Mouse (Mus musculus) right cerebral cortex, postnatal 14 days (tissue): ENCODE measurements at regions not wholly inside any gene's neighbourhood (a gene's known extent, or its start where the extent isn't known, plus 50 kb on each side); places are given as distances from the start of the nearest gene placed in this dataset.

Source experiments
- DNase-seq: peaks from one replicate; pipeline ENCODE4 v3.0.0; 2022

DNA sequence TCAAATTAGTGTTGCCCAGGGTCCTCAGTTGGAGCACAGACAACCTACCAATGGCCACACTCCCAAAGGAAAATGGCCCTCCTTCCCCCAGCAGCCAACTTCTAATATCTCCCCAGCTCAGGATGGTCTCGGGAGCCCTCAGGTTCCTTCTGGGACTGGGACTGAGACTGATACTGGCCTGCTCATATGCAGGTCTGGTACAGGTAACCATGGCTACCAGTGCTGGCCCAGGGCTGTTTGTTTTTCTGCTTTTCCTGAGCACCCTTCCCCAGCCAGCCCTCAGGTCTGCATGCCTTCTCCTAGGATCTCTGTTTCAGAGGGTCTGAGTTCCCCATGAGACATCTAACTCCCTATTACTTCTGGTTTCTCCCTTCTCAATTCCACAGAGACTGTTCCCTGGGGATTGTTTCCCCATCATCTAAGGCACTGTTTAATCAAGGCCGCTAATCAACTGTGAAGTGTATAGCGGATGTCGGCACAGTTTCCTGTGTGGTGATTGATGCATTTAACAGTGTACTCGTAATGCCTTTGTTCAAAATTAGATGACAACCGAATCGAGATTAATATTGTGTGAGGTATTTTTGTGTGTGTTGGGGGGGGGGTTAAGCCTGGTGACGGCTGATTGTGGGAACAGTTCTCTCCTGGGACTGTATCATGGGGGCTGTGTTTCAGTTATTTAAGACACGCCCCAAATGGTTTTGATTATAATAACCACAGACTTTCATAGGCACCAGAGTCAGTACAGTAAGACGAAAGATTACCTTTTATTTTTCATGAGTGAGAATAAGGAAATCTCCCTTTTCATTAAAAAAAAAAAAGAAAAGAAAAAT is 120.8 kb upstream of the Lmcd1 start:
- no peak for DNase-seq

DNA sequence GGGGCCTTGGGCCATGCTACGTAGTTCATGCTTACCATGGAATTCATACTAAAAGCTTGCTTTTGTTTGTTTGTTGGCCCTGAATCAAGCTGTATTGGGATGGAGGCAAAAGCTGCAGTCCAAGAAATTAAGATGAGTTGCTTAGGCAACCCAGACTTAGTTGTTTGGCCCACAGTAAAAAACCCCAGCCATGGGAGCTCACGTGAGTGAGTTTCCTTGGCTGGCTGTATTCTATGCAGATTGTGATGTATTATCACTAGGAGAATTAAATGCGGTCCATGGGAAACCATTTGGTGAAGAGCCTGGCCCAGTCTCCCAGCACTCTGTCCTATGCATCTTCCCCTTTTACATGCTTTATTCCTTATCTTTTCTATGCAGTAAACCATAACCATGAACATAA is 106.1 kb upstream of the Lmcd1 start:
- DNase-seq: no peak

DNA sequence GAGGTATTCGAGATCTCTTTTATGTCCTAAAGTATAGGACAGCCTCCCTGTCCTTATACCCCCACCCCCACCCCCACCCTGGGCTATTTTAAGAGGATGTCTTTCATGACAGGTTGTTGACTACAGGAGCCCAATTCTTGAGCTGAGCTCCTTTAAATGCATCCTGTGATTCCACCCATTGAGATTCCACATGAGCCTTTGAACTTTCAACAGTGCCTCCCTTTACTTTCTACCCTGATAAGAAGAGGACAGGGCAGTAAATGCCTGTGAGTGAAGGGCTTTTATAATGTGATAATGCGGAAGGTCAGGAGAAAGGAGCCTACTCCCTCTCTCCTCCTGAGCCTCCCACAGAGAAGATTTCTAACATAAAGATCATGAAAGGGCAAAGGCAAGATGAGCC is 97.2 kb upstream of the Lmcd1 start:
- DNase-seq: no peak

DNA sequence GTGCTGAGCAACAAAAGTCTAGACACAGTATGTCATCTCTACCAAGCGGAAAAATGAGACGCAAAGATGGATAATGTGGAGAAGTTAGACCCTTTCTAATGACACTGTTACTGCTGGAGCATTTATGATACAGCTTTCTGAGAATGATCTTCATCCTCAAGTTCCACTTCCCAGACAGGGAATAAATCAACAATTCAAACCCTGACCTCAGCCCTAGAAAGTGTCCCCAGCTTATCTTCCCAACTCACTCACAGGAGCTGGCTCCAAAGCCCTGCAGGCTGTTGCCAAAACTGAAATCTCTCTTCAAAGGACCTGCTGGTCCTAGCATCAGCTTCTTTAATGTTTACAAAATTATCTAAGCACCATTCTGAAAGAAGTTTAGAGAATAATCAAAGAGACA is 85.9 kb upstream of the Lmcd1 start:
- no peak for DNase-seq

DNA sequence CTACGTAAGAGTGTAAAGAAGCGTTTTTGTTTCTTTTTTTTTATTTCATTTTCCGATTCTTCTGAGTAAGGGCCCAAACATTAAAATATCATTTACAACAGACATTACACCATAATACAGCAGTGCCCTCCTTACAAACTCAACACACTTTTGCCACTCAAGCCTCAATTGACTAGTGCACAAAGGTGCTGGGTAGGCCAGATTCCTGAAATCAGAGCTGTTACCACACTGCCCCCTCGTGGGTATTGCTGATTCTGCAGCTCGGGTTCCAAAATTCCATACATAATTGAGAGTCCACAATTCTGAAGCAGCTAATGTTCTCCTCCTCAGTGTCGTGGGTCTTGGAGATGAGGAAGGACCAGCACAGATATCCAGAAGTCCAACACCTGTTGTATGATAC is 82.5 kb upstream of the Lmcd1 start:
- DNase-seq: peak; percentile 61

DNA sequence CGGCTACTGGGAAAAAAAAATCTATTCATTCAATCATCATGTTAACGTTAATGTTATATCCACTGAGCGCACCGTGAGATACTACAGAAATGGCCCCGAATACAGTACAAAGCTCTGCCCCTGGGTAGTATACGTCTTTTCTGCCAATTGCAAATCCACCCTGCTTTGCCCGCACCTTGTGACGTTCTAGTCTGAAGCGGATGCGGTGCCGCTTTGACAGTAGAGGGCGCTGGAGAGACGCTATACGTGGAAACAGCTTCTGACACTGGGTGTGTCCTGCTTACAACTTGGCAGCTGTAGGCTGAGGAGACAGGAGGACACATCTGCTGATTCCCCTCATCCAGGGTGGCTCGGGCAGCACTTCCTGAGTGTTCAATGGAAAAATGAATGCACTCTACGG is 76.1 kb upstream of the Lmcd1 start:
- DNase-seq: peak; percentile 91

DNA sequence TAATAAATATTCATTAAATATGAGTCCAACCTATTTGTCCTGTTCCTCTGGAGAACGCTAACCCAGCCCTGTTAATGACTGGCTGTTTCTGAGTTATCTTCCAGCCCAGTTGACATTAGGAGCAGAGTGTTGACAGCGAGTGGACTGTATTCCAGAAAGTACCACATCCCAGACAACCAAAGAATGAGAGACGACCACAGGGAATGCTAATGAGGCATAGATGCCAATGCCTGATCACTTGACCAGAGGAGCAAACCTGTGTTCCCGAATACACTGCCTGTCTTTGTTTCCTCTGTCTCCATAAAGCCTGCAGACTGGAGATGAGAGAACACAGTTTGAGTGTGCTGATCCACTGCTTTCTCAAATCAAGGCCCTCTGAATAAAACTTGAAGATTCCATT is 74.3 kb upstream of the Lmcd1 start:
- no peak for DNase-seq

DNA sequence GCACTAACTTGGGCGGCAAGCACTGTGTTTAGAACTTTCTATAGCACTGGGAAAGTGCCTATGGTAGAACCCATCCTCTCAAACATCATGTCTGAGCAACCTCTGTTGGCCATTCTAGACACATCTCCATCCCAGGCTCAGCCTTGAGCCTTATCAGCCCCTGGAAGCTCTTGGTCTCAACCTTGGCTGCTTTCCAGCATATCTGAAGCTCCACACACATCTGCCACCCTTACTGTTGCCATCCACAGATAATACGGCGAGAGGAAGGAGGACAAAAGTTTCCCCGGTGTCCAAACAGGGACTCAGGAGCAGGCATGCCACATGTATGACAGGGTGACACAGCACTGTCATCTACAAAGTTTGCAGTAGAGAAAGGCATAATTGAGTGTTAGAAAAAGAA is 71.4 kb upstream of the Lmcd1 start:
- DNase-seq: no peak

DNA sequence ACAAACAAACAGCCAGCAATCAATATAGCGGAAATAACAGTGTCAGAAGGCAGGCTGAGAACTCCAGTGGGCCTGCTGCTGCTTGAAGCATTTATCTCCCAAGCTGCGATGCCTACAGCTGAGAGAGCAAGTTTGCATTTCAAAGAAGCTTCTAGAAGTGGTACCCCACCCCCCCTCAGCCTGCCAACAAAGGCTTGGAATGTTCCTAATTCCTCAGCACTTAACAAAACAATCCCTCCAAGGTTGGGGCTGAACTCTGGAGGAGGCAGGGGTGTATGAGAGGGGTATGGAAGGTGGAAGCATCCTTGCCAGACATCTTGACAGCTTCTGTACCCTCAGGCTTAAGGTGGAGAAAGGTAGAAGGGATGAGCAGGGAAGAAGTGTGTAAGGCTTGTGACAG is 70.2 kb upstream of the Lmcd1 start:
- no peak for DNase-seq

DNA sequence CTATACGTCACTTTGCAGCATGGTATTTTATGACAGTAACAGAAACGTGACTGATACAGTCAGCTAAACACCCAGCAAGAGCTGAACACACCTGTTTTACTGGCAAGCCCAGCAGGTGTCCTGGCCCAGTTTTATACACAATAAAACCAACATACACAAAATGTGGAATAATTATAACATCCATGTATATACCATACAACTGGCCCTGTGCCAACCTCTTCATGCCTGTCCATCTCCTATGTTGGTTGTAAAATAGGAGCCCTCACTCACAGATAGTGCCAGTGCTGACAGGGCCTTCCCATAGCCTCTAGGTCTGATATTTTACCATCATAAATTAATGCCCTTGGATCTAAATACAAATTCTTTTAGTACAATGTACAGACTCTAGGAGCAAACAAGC is 68.6 kb upstream of the Lmcd1 start:
- no peak for DNase-seq

DNA sequence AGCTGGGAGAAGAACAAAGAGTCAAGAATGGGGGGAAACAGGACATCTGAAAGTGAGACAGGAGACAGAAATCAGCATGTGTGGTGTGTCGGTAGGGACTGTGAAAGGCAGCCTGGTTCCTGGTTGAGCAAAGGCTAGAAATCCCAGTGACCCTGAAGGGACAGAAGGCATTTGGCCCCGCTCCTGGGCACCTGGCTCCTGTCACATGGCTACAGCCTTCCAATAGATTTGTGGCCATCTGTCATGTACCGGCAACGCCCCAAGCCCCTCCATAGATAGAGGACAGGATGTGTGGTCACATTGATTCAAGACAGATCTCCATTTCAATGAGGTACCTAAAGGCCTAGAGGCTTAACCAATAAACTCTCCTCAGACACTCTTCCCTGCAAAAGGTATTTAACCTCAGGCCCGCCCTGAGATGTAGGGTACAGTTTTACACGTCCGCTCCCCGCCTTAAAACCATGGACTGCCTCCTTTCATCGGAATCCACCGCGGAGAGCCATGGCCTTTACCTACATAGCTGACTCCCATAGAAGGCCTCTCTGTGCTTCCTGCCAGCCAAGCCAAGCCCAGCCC is 68.0 kb upstream of the Lmcd1 start:
- DNase-seq: no peak

DNA sequence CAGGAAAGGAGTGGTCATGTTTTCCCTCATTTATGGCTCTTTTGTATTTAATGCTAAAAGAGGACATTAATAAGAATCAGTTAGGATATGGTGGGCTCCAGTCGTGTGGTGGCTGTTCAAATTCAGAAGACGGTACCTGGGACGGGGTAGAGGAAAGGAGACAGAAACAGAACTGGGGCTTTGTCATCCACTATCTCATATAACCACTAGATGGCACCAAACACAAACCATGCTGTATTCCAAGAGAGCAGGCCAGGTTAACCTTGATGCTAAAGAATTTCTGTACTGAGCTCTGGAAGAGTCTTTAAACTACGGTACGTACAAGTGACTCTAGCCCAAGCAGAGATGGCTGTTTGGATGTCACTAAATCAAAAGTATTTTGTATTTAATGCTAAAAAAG is 66.3 kb upstream of the Lmcd1 start:
- no peak for DNase-seq

DNA sequence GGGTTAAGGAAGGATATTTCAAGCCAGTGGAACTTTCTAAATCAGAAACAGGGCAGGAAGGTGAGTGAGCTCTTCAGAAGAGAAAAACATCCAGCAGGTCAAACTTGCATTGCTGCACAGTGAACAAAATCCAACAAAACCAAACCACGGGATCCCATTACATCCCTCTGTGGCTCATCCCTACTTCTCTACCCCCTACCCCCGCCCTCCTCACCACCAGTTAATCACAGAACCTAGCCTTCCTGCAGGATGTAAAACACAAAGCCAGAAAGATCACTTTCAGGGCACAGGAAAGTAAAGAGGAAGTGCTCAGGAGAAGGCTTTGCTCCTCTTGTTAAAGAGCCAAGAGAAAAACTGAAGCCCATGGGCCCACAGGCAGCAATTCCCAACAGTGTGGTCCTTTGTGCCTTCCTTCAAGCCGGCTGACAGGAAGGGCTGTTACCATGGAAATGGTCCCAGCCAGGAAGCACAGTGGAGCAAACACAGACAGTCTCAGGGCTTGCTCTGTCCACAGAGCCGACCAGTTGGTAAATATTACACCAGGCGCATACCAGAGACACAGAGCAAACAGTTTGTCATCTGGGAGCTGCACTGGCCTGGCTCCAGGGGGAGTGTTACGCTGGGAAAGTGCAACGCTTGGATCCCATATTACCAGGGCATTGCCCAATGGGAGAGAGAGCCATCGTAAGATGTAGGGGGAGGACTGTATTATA is 63.2 kb upstream of the Lmcd1 start:
- peak; percentile 29 for DNase-seq

DNA sequence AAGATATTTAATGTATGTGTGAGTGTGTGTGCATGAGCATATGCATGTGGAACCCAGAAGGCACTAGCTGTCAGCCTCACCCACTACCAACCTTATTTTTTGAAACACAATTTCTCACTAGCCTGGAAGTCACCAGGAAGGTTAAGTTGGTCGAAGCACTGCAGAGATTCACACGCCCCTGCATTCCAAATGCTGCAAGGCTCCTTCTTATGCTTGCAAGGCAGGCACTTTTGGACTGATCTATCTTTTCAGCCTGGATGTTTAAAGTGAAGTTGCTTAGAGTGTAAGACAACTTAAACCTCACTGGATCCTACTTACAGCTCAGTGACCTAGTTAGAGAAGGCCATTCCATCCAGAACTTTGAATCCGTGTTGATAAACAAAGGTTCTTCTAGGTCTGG is 56.7 kb upstream of the Lmcd1 start:
- DNase-seq: no peak

DNA sequence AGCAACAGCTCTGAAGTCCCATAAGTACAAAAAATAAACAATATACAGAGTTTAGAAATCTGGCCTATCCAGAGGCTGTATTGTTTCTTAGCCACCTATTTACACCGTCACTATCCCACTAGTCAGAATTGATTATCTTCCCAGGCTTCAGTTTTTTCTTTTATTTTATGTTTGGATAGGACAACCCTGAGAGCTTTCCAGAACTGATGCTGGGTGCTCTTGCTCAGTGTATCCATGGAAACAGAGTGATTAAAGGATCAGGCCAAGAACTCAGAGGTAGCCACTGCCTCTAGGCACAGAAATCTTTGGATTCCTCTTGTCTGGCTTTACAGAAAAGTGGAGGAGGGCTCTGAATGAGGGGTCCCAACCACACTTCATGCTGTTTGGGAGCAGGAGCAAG is 55.3 kb upstream of the Lmcd1 start:
- no peak for DNase-seq

DNA sequence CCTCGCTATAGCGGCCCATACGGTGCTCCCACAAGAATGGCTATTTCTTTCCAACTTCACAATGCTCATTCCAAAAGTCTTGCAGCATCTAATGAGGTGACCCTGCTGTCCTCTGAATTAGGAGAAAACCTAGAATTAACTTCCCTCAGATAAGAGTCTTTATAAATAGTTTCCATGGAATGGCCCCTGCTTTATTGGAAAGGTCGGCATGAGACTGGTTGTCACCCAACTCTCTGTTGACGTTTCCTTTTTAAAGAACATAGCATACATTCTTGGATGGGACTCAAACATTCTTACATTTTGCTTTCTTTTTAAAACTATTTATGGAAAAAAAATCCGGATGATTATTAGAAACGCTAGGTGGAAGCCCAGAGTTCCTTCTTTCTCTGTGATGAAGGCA is 53.9 kb upstream of the Lmcd1 start:
- DNase-seq: no peak

DNA sequence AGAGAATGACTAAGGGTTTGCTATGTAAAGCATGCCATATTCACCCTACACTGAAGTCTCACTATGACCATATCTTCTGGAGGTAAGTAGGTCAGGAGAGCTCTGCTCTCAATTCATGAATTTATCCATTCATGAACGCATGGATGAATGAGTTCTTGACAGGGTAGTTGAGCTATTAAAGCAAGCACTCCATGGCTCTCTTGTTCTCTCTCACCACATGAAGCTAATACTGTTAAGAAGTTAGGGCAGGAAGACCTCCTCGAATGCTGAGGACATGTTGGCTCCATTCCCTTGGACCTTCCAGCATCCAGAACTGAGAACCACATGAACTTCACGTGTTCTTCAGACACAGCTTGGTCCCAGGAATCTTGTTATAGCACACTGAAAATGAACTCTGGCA is 53.4 kb upstream of the Lmcd1 start:
- DNase-seq: no peak

DNA sequence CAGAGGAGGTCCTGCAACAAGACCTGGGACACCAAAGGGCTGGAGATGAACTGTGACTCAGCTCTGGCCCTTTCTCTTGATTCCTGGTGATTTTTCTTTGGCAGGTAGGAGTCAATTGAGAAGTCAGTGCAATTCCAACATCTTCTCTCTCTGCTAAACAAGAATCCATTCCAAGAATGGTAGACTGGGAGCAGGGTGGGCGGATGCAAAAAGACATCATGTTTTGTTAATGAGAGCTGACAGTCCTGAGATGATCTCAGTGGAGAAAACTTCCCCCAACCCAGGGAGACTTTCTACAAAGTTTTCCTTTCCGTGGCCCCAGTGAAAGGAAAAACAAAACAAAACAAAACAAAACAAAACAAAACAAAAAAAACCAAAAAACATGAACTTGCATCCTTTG is 52.2 kb upstream of the Lmcd1 start:
- DNase-seq: no peak

DNA sequence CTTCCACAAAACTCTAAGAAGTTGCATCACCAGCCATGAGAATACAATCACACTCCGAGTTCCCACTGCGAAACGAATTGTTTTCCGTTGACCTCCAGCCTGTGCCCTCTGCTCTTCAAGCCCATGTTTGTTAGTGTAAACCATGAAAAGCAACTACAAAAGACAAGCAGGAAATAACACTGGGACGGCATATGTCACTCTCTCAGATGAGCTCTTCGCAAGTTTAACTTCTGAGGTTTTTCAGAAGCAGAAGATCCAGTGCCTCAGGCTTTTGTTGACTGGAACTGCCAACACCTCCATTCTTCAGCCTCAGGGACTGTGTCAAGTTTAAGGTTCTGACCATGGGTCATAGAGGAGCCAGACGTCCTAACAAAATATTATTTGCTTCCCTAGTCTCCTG is 50.2 kb upstream of the Lmcd1 start:
- DNase-seq: no peak
